Mouse (Mus musculus) cerebellum, postnatal 10 days (tissue): ENCODE data around the gene Pck2.
A peak's percentile ranks its signal among the peaks of the same experiment; 100 is the strongest.

Source experiments
- DNase-seq, 2 experiments: peaks; one replicate each; pipeline ENCODE4 v3.0.0; 2021; ENCODE audit warnings: mixed read lengths in 2 of 2

Gene Pck2

GRCm38 (mm10) chr14:55576376-55576775, 36.3 kb downstream of the Pck2 start:
- peak; percentile 60 for DNase-seq

- DNase-seq: peak; percentile 92 to 95
Observed at GRCm38 (mm10) chr14:55577871-55578667, 38.0 kb downstream of the Pck2 start, which contains the start of gene Psme1. Gene Psme1, plus strand, starts transcription at chr14:55578123.

DNA sequence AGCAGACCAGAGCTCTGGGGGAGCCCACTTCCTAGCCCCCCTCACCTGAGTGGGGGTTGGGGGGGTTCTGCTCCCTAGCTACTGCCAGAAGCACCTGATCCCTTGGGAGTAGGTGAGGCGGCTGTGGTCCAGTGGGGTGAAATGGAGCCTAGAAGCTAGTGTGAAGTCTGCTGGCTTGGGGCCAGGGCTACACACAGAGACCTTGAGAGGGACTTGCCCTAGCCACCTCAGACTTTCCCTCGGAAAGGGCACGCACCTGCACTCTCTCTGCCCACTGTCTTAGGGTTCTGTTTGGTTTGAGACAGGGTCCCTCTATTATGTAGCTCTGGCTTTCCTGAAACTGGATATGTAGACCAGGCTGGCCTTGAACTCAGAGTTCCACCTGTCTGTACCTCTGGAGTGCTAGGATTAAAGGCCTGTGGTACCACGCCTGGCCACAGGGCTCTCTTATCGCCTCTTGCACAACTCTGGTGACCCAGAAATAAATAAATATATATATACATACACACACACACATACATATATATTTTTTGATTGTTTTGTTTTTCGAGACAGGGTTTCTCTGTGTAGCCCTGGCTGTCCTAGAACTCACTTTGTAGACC, 38.7 kb downstream of the Pck2 start:
- DNase-seq: peak; percentile 73 to 76

DNA sequence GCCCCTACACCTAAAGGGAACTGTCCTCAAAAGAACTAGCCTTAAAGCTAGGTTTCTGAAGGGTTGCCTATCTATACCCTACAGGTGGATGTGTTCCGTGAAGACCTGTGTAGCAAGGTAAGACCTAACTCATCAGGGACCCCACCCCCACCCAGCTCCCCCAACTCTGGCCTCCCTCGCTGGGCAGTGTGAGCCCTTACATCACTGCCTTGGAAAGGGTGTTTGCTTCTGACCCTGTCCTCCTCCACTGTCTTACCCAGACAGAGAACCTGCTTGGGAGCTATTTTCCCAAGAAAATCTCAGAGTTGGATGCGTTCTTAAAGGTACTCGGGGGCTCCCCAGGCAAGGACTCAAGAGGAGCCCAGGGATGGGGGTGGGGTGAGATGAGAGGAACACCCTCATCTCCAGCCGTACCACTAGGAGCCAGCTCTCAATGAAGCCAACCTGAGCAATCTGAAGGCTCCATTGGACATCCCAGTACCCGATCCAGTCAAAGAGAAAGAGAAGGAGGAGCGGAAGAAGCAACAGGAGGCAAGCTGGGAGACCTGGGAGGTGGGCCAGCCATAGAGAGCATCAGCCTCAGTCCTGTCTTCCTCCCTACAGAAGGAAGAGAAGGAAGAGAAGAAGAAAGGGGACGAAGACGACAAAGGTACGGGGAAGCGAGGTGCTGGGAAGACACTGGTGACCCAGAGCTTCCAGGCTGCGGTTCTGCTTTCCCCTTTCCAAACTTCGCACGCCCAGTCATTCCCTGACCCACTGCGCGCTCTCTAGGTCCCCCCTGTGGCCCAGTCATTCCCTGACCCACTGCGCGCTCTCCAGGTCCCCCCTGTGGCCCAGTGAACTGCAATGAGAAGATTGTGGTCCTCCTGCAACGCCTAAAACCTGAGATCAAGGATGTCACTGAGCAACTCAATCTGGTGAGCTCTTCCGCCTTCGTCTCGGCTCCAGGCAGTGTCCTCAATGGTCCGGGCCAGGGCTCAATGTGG, 39.7 kb downstream of the Pck2 start:
- DNase-seq: no peak

GRCm38 (mm10) chr14:55580731-55581130, 40.7 kb downstream of the Pck2 start:
- DNase-seq: no peak

GRCm38 (mm10) chr14:55581981-55582681, 42.1 kb downstream of the Pck2 start:
- no peak for DNase-seq

- DNase-seq: no peak
Observed at GRCm38 (mm10) chr14:55584303-55584701, 44.2 kb downstream of the Pck2 start.

GRCm38 (mm10) chr14:55584702-55585565, 44.9 kb downstream of the Pck2 start, which contains the start of gene Emc9:
Gene Emc9, minus strand, starts transcription at chr14:55585302.
- DNase-seq: peak; percentile 82 to 86

DNA sequence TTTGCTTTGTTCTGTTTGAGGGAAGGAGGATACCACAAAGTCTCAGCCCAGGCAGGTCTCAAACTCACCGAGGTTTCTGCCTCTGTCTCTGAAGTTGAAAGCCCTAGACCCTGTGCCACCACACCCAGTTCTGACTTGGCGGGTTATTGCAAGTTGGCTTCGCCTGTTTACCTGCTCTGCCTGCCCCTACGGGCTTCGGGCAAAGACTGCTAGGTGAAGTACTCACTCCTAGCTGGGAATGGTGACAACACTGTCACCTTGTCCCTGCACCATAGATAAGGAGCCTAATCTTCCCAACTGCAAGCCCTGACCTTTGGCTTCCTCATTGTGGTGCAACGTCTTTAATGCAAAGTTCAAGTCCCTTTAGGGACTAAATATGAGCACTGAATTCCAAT, 45.5 kb downstream of the Pck2 start:
- DNase-seq: no peak

DNA sequence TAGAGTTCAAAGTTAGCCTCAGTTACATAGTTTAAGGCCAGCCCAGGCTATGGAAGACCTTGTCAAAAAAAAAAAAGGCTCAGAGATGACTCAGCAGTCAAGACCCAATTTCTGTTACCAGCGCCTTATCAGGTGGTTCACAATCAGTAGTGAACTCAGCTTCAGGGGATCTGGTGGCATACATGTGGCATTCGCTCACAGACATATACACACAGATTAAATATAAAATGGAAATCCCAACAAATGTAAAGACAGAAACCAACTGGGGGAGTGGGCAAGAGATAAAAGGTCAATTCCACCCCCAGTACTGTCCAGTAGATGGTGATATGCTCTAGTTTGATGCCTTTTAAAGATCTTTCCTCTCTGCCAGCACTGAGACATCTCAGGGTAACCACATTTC, 46.1 kb downstream of the Pck2 start:
- no peak for DNase-seq

GRCm38 (mm10) chr14:55589271-55589670, 49.2 kb downstream of the Pck2 start:
- DNase-seq: no peak

GRCm38 (mm10) chr14:55589771-55590448, 49.8 kb downstream of the Pck2 start:
- DNase-seq: no peak

- peak; percentile 93 to 96 for DNase-seq
Observed at GRCm38 (mm10) chr14:55590748-55591330, 50.8 kb downstream of the Pck2 start, which contains the start of gene Psme2. Gene Psme2, minus strand, starts transcription at chr14:55591113.

DNA sequence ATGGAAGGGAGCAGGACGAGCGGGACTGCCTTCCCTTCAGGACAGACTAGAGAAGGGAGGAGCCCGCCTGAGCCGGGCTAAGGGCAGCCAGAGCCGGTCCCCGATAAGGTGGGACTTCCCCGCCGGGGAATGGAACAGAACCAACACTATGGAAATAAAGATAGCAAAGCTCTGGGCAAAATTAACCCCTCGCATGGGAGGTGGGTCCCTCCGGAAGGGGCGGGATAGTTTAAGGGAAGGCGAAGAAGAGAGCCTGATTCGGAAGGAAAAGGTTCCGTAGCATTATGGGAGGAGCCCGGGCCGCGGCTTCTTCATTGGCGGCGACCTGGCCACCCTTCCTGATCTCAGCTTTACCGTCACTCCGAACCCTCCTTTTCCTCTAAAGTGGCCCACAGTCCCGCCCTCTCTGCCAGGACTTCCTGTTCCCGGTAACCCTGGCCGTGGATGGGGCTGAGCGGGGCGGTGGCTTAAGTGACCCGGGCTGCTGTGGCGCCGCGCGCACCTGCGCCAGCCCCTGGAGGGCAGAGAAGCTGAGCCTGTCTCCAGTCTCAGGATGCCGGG, 51.3 kb downstream of the Pck2 start, which contains the start of gene Rnf31:
TSS of gene Rnf31 (plus strand) at position 378 of the 561 bp plus-strand sequence.
- peak; percentile 94 to 95 for DNase-seq

GRCm38 (mm10) chr14:55592226-55592625, 52.2 kb downstream of the Pck2 start:
- DNase-seq: peak; percentile 53 to 65

- DNase-seq: peak; percentile 68 to 69
Observed at GRCm38 (mm10) chr14:55596036-55596690, 56.1 kb downstream of the Pck2 start.

GRCm38 (mm10) chr14:55598521-55599390, 58.7 kb downstream of the Pck2 start:
- no peak for DNase-seq
